Mouse (Mus musculus): ENCODE measurements at regions not wholly inside any gene's neighbourhood (a gene's known extent, or its start where the extent isn't known, plus 50 kb on each side); places are given as distances from the start of the nearest gene placed in this dataset.

GRCm38 (mm10) chr2:45171520-45172173 lies 54.5 kb upstream of the Zeb2 start:
- H3K27ac ChIP-seq (ENCODE audit: insufficient read depth, low read length), result no peak overlapping the region
- no peak for TF ChIP-seq EP300 (IDR thresholded peaks at IDR 0.05; ENCODE audit: insufficient read depth, low read depth, low read length)
- TF ChIP-seq CTCF (IDR thresholded peaks at IDR 0.05; ENCODE audit: low read depth, low read length), result no peak
- TF ChIP-seq POLR2A (IDR thresholded peaks at IDR 0.05; ENCODE audit: insufficient read depth, low read length), result no peak
- no peaks in the 10 kb centered on the region for H3K4me1 ChIP-seq (ENCODE audit: control insufficient read depth, insufficient read depth, low read length)
- no peak overlapping the region for H3K9ac ChIP-seq (ENCODE audit: low read depth, poor library complexity, severe bottlenecking)
- no peaks in the 10 kb centered on the region for H3K27me3 ChIP-seq (ENCODE audit: control insufficient read depth, insufficient read depth, low read length, poor library complexity, severe bottlenecking)
- no peaks in the 10 kb centered on the region for H3K9me3 ChIP-seq (replicated peaks; ENCODE audit: control insufficient read depth, insufficient read depth, low read length, poor library complexity, severe bottlenecking)
- no peaks in the 10 kb centered on the region for H3K36me3 ChIP-seq (ENCODE audit: control insufficient read depth, insufficient read depth, low read length, poor library complexity, severe bottlenecking)
- no peak overlapping the region for H3K4me3 ChIP-seq (ENCODE audit: low read depth, low read length)

- H3K4me3 ChIP-seq (ENCODE audit: low read depth, low read length), result no peak overlapping the region
- no peaks in the 10 kb centered on the region for H3K27me3 ChIP-seq (ENCODE audit: control insufficient read depth, insufficient read depth, low read length, poor library complexity, severe bottlenecking)
- H3K27ac ChIP-seq (ENCODE audit: insufficient read depth, low read length), result no peak overlapping the region
- no peaks in the 10 kb centered on the region for H3K9me3 ChIP-seq (replicated peaks; ENCODE audit: control insufficient read depth, insufficient read depth, low read length, poor library complexity, severe bottlenecking)
- TF ChIP-seq CTCF (IDR thresholded peaks at IDR 0.05; ENCODE audit: low read depth, low read length) (no peak), POLR2A (IDR thresholded peaks at IDR 0.05; ENCODE audit: insufficient read depth, low read length) (no peak), EP300 (IDR thresholded peaks at IDR 0.05; ENCODE audit: insufficient read depth, low read depth, low read length) (no peak)
- no peaks in the 10 kb centered on the region for H3K4me1 ChIP-seq (ENCODE audit: control insufficient read depth, insufficient read depth, low read length)
- H3K9ac ChIP-seq (ENCODE audit: low read depth, poor library complexity, severe bottlenecking), result no peak overlapping the region
- H3K36me3 ChIP-seq (ENCODE audit: control insufficient read depth, insufficient read depth, low read length, poor library complexity, severe bottlenecking), result no peaks in the 10 kb centered on the region
Measured at GRCm38 (mm10) chr2:45170272-45170671, 53.1 kb upstream of the Zeb2 start.

GRCm38 (mm10) chr2:45169429-45170070 lies 52.4 kb upstream of the Zeb2 start:
- Histone ChIP-seq H3K9me3 (replicated peaks; ENCODE audit: control insufficient read depth, insufficient read depth, low read length, poor library complexity, severe bottlenecking) (no peaks in the 10 kb centered on the region), H3K4me3 (ENCODE audit: low read depth, low read length) (no peak overlapping the region), H3K36me3 (ENCODE audit: control insufficient read depth, insufficient read depth, low read length, poor library complexity, severe bottlenecking) (no peaks in the 10 kb centered on the region), H3K4me1 (ENCODE audit: control insufficient read depth, insufficient read depth, low read length) (no peaks in the 10 kb centered on the region), H3K27me3 (ENCODE audit: control insufficient read depth, insufficient read depth, low read length, poor library complexity, severe bottlenecking) (no peaks in the 10 kb centered on the region), H3K9ac (ENCODE audit: low read depth, poor library complexity, severe bottlenecking) (no peak overlapping the region), H3K27ac (ENCODE audit: insufficient read depth, low read length) (no peak overlapping the region)
- no peak for TF ChIP-seq EP300 (IDR thresholded peaks at IDR 0.05; ENCODE audit: insufficient read depth, low read depth, low read length)
- no peak for TF ChIP-seq CTCF (IDR thresholded peaks at IDR 0.05; ENCODE audit: low read depth, low read length)
- no peak for TF ChIP-seq POLR2A (IDR thresholded peaks at IDR 0.05; ENCODE audit: insufficient read depth, low read length)

- no peaks in the 10 kb centered on the region for H3K4me1 ChIP-seq (ENCODE audit: control insufficient read depth, insufficient read depth, low read length)
- H3K36me3 ChIP-seq (ENCODE audit: control insufficient read depth, insufficient read depth, low read length, poor library complexity, severe bottlenecking), result no peaks in the 10 kb centered on the region
- no peak overlapping the region for H3K27ac ChIP-seq (ENCODE audit: insufficient read depth, low read length)
Measured at GRCm38 (mm10) chr2:45168606-45169005, 51.4 kb upstream of the Zeb2 start.

More at GRCm38 (mm10) chr2:45168606-45169005, 51.4 kb upstream of the Zeb2 start:
- Histone ChIP-seq H3K9me3 (replicated peaks; ENCODE audit: control insufficient read depth, insufficient read depth, low read length, poor library complexity, severe bottlenecking) (no peaks in the 10 kb centered on the region), H3K4me3 (ENCODE audit: low read depth, low read length) (no peak overlapping the region), H3K9ac (ENCODE audit: low read depth, poor library complexity, severe bottlenecking) (no peak overlapping the region), H3K27me3 (ENCODE audit: control insufficient read depth, insufficient read depth, low read length, poor library complexity, severe bottlenecking) (no peaks in the 10 kb centered on the region)
- TF ChIP-seq POLR2A (IDR thresholded peaks at IDR 0.05; ENCODE audit: insufficient read depth, low read length) (no peak), EP300 (IDR thresholded peaks at IDR 0.05; ENCODE audit: insufficient read depth, low read depth, low read length) (no peak), CTCF (IDR thresholded peaks at IDR 0.05; ENCODE audit: low read depth, low read length) (no peak)
